Mouse (Mus musculus) lung, adult 2 months (tissue): Measurements from ENCODE around the gene Slc1a1. TPM values are rescaled to one million over a fixed set of nuclear protein-coding genes. Genes with fewer than 3 reads are reported as not detected.

Experiments used
- DNase-seq: peaks from one replicate; pipeline ENCODE4 v3.0.0; 2022
- H3K4me1 ChIP-seq: fragments of 200-500 bp; 2 replicates; pipeline ENCODE4 v1.6.1; 2011; ENCODE audit warnings: low read length; ENCODE audit not compliant: control insufficient read depth, insufficient read depth
- H3K4me3 ChIP-seq: fragments of 200-500 bp; replicated peaks from 2 replicates; pipeline ENCODE3; 2011; ENCODE audit warnings: low read depth, mild to moderate bottlenecking, control low read depth, low read length; ENCODE audit errors: extremely low read depth
- CTCF ChIP-seq: fragments of 200-500 bp; IDR thresholded peaks from 2 replicates; pipeline ENCODE4 v1.5.1; 2011; ENCODE audit warnings: mild to moderate bottlenecking, low read length, control low read depth; ENCODE audit not compliant: insufficient read depth
- POLR2A ChIP-seq: fragments of 200-500 bp; IDR thresholded peaks from 2 replicates; pipeline ENCODE4 v1.6.1; 2011; ENCODE audit warnings: low read depth, mild to moderate bottlenecking, control low read depth, low read length, borderline replicate concordance; ENCODE audit errors: extremely low read depth
- WGBS: fragments of 180-500 bp; shearing (Covaris S2); methylation state at CpG from one replicate; pipeline ENCODE4 v1.1.7; 2018; 5-methylcytosine and 5-hydroxymethylcytosine counted together
- polyA plus RNA-seq: library from polyadenylated mRNA; depleted of rRNA; stranded (reverse); fragments of >200 nt; gene quantifications from 2 replicates; pipeline ENCODE4 v1.2.3, GENCODE M21; 2012; rRNA removed

Slc1a1 gene
- polyA plus RNA-seq, 1 experiment: 11.4 TPM

DNA sequence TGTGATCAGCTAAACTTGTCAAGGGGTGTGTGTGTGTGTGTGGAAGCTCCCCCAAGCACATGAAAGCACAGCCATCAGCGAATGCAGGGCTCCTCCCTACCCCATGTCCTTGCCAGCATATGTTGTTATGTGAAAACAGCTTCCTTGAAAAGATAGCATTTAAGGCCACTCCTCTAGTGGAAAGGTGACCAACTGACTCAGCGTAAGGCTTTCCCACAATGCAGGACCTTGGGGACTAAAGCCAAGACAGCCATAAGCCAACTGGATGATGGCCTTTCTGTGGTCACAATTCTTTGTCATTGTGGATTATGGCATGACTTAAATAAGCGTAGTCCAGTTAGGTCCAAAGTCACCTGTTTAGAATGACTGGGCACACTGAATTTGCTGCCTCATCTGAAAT, 100.0 kb downstream of the Slc1a1 start:
- no peak for TF ChIP-seq POLR2A
- no peak for TF ChIP-seq CTCF
- WGBS: 80% methylated on average over 3 of the region's 3 CpGs
- no peaks in the 10 kb centered on the region for H3K4me1 ChIP-seq
- DNase-seq: no peak
- H3K4me3 ChIP-seq: no peak overlapping the region

DNA sequence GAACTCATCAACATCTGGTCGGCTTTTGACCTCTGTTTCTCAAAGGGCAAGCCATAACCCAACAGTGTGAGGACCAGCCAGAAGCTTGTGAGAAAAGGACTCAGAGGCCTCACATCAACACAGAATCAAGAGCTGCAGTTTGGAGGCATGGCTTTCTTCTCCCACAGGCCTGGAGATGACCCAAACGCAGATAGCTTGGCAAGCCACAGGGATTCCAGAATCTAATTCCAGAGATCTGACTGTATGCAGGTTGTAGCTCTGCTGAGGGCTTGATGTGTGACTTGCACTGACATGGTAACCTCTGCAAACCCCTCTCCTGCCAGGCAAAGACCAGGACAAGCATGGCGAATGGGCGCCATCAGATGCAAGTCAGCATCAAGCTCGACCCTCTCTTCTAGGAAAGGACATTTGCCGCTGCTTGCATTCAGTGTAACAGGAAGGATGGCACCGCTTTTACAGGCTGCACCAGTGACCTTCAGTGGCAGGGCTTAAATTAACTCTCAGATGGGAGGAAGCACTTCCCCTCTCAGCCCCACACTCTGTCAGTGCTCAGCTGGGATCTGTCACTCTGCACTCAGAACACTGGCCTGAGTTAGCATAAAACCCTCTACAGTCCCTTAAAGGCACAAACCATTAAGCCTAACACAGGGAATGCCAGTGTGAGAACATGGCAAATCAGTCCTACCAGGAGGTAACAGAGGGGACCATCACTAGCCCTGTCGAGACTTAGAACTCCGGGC, 105.5 kb downstream of the Slc1a1 start:
- WGBS: 51% methylated on average over 9 of the region's 9 CpGs
- H3K4me3 ChIP-seq: no peak overlapping the region
- peak; percentile 15 for DNase-seq
- TF ChIP-seq POLR2A (no peak), CTCF (no peak)
- H3K4me1 ChIP-seq: no peaks in the 10 kb centered on the region

DNA sequence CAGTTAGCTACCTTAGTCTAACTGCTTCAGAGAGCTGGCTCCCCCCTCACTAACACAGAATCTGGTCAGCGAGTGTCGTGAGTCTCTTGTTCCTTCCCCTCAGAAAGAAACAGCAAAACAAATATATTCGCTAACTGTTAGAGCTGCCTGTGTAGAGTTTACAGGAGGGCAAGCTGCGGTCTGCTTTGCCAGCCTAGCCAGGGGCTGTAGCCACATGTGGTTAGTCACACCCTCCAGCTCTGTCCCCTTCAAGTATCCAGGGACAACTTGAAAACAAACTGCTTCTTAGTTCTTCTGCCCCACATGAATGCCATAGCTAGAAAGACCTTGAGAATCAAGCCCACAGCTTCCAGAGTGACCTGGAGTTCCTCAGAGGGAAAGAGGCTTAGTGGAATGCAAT, 106.4 kb downstream of the Slc1a1 start:
- TF ChIP-seq POLR2A (no peak), CTCF (no peak)
- no peaks in the 10 kb centered on the region for H3K4me1 ChIP-seq
- no peak for DNase-seq
- H3K4me3 ChIP-seq: no peak overlapping the region
- 51% methylated on average over 4 of the region's 4 CpGs for WGBS

DNA sequence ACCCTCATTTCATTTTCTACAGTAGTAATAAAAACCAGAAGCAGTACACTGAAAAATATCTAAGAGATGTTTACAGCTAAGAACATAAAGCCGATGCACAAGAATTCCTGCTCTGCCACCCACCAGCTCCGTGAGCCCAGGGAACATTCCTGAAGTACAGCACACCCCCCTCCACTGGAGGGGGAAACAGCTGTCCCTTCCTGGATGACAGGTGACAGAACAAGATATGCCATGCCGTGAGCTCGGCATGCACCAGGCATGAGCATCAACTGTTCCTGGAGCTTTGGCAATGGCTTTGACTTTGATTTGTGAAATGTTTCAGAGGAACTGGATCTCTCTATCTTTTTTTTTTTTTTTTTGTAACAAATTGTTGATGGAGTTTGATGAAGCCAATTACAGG, 111.9 kb downstream of the Slc1a1 start:
- WGBS: 21% methylated on average over 4 of the region's 4 CpGs
- DNase-seq: no peak
- TF ChIP-seq POLR2A (no peak), CTCF (no peak)
- H3K4me3 ChIP-seq: no peak overlapping the region
- no peaks in the 10 kb centered on the region for H3K4me1 ChIP-seq

DNA sequence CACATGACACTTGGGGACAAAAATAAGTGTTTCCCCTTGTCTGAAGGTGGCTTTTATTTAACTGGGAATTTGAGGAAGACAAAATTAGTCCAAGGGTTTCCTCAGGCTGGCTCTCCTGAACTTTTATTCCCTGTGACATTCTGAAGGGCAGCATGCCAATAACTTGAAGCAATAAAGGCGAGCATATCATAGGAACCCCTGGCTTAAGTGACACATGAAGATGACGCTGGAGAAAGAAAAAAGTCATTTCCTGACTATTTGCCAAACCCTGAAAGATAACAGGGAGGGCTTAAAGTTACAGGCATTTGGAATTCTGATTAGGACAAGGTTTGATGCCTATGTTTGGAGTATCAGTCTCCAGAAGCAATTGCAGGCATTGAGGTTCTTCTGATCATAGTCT, 112.5 kb downstream of the Slc1a1 start:
- TF ChIP-seq POLR2A (no peak), CTCF (no peak)
- Histone ChIP-seq H3K4me3 (no peak overlapping the region), H3K4me1 (no peaks in the 10 kb centered on the region)
- WGBS: 29% methylated on average over 2 of the region's 2 CpGs
- no peak for DNase-seq

DNA sequence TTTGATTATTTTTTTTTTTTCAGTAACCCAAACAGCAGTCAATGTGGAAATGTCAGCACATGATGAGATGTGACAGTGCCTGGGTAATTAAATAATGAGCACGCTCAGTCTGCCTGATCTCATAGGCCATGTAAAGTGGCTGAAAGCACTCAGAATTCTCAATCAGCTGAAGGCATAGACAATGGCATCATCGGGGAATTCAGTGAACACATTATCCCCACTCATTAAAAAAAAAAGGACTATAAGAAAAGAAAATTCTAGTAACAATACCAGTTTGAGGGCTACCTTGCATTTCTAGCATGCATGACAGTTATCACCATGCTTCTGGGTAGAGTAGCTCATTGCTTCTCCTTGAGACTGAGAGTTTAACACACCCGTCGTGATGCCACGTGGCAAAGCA, 116.4 kb downstream of the Slc1a1 start:
- TF ChIP-seq CTCF (no peak), POLR2A (no peak)
- no peaks in the 10 kb centered on the region for H3K4me1 ChIP-seq
- H3K4me3 ChIP-seq: no peak overlapping the region
- DNase-seq: no peak
- WGBS: 82% methylated on average over 5 of the region's 5 CpGs

DNA sequence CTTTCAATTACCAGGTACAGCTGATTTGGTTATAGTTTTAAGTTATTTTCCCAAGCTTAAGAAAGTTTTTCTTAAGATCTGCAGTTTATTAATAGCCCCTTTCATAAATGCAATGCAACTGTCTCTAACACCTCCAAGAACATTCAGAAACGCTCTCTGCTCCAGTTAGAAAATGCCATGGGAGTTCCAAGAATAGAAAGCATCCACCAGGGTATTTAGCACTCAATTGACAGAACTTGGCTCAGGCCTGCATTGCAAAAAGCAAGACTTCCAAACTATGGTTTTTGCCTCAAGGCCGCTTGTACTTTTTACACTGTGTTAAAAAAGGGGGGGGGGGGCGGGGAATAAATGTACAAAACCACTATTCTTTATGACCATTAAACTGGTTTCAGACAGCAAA, 128.3 kb downstream of the Slc1a1 start:
- TF ChIP-seq CTCF (no peak), POLR2A (no peak)
- DNase-seq: no peak
- H3K4me3 ChIP-seq: peak overlapping the region; percentile 19
- 55% methylated on average over 3 of the region's 3 CpGs for WGBS
- H3K4me1 ChIP-seq: peaks cover 14% of the 10 kb centered on the region

DNA sequence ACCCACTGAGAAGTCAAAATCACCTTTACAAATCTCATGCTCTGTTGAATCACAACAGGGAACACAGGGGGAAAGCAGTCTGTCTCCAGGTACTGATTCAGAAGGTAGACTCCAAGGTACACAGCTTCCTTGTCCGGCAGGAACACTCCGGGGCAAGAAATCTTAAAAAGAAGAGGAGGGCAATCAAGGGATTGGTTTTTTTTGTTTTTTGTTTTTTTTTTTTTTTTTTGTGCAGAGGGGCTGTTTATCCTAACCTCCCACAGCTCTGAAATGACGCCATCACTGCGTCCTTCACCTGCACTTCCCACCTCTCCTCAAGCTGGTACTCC, 128.6 kb downstream of the Slc1a1 start:
- H3K4me1 ChIP-seq: peaks cover 14% of the 10 kb centered on the region
- TF ChIP-seq CTCF (no peak; the same call in 1 of the 2 replicates), POLR2A (no peak)
- H3K4me3 ChIP-seq: peak overlapping the region; percentile 83
- 0% methylated on average over 4 of the region's 4 CpGs for WGBS
- DNase-seq: no peak

Other genes with a start within 250 kb of the Slc1a1 start
- gene Glis3, start 155.0 kb upstream of the Slc1a1 start, polyA plus RNA-seq: 5.2 and 6.5 TPM in 2 replicates
- gene Plpp6, start 128.9 kb downstream of the Slc1a1 start, polyA plus RNA-seq: 13.6 and 15.9 TPM in 2 replicates
- 2.0 and 3.6 TPM in 2 replicates for gene 4430402I18Rik, start 132.8 kb downstream of the Slc1a1 start, polyA plus RNA-seq
- gene Cdc37l1, start 155.3 kb downstream of the Slc1a1 start, polyA plus RNA-seq: 9.2 and 14.8 TPM in 2 replicates
- 69.3 and 73.6 TPM in 2 replicates for gene Ak3, start 212.9 kb downstream of the Slc1a1 start, polyA plus RNA-seq